Mouse (Mus musculus) heart, postnatal 25 days (tissue): Measurements from ENCODE around the gene Abcc5. TPM values are rescaled to one million over a fixed set of nuclear protein-coding genes. Genes with fewer than 3 reads are reported as not detected.

ENCODE experiments used
- total RNA-seq, 2 experiments: library from RNA; stranded (reverse); gene quantifications; 2 replicates each; pipeline ENCODE4 v1.2.3; 2021

The Abcc5 gene
- total RNA-seq, 2 experiments from 2014 or later: 30.6 to 34.8 TPM

Other genes with a start within 250 kb of the Abcc5 start
- gene Map6d1, start 185.0 kb downstream of the Abcc5 start, total RNA-seq: 1 to 10 TPM; 1.2 to 1.8 TPM
- gene Parl, start 124.0 kb downstream of the Abcc5 start, total RNA-seq: 10 to 100 TPM; 88.4 to 88.9 TPM
- under 1 TPM; 0.67 to 0.99 TPM for gene Cyp2ab1, start 101.0 kb downstream of the Abcc5 start, total RNA-seq
- gene Eif2b5, start 72.4 kb upstream of the Abcc5 start, total RNA-seq: 10 to 100 TPM; 52.4 to 59.1 TPM
- 10 to 100 TPM; 44.9 to 46.8 TPM for gene Dvl3, start 90.6 kb upstream of the Abcc5 start, total RNA-seq
- gene Ap2m1, start 109.1 kb upstream of the Abcc5 start, total RNA-seq: 100 to 1,000 TPM; 201 to 215 TPM
- 10 to 100 TPM; 64.9 to 69.4 TPM for gene Abcf3, start 122.2 kb upstream of the Abcc5 start, total RNA-seq
- gene Vwa5b2, start 163.1 kb upstream of the Abcc5 start, total RNA-seq: under 1 TPM; 0.20 to 0.23 TPM
- 1 to 10 TPM; 5.6 to 6.4 TPM for gene Eef1akmt4, start 185.2 kb upstream of the Abcc5 start, total RNA-seq
- under 1 TPM in 1 of 2 experiments, not detected in 1; 0.16 TPM for gene Gm49333, start 185.2 kb upstream of the Abcc5 start, total RNA-seq
- gene Alg3, start 185.3 kb upstream of the Abcc5 start, total RNA-seq: 10 to 100 TPM; 11.5 to 12.1 TPM
- under 1 TPM; 0.65 to 0.73 TPM for gene Camk2n2, start 194.9 kb upstream of the Abcc5 start, total RNA-seq
- under 1 TPM; 0.56 to 0.57 TPM for gene Ece2, start 203.4 kb upstream of the Abcc5 start, total RNA-seq
- gene Psmd2, start 225.3 kb upstream of the Abcc5 start, total RNA-seq: 100 to 1,000 TPM; 190 to 201 TPM
- 100 to 1,000 TPM; 388 to 397 TPM for gene Eif4g1, start 241.9 kb upstream of the Abcc5 start, total RNA-seq